Mouse (Mus musculus): Measurements from ENCODE around the gene Lctl. TPM values are rescaled to one million over a fixed set of nuclear protein-coding genes. Genes with fewer than 3 reads are reported as not detected.

Gene Lctl
- polyA plus RNA-seq, 1 experiment from 2014 or later = not detected

DNA sequence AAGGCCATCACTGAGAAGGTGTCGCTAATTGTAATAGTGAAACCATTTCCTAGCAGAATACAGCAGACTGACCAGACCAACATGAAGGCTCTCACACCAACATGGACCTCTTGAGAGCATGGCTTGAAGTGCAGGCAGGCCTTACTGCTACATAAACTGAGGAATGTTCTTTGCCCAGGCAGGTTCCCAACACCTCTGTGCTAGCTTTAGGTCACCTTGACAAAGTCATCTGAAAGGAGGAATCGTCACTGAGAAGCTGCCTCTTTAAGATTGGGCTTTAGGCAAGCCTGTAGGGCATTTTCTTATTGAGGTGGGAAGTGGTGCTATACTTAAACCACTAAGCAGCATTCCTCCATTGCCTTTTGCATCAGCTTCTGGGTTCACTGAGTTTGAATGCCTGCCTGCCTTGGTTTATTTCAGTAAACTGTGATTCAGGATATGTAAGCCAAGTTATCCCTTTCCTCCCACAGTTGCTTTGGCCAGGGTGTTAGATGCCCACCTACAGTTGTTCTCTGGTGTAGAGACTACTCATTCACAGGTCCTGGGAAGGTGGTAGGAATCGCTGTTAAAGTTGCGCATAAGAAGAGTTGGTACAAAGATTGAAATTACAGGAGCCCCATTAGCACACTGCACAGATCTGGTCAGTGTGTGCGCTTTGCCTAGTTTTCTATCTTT, 67.4 kb downstream of the Lctl start:
- Histone ChIP-seq H3K27ac (ENCODE audit: low read depth, low read length) (no peak overlapping the region), H3K9me3 (ENCODE audit: control insufficient read depth, low read length) (no peaks in the 10 kb centered on the region), H3K27me3 (ENCODE audit: control insufficient read depth, insufficient read depth, low read length) (no peaks in the 10 kb centered on the region), H3K9ac (ENCODE audit: low read length) (no peak overlapping the region), H3K4me3 (ENCODE audit: low read depth, low read length) (no peak overlapping the region), H3K4me2 (no peak overlapping the region), H3K36me3 (ENCODE audit: control insufficient read depth, insufficient read depth, low read length) (peaks cover 7% of the 10 kb centered on the region), H3K4me1 (ENCODE audit: control insufficient read depth, insufficient read depth, low read length) (peaks cover 6% of the 10 kb centered on the region)
- DNase-seq (ENCODE audit: low spot score, missing footprints) (no peak), ATAC-seq (ENCODE audit: low FRiP score) (no peak)
- WGBS = 94% methylated on average over 5 of the region's 5 CpGs

Other genes starting within 250 kb of the Lctl start
- gene Smad6, start 95.1 kb upstream of the Lctl start, polyA plus RNA-seq (2014; fragmentation: Nextera tagmentation; extraction: Ambion mirVana) = 3.9 and 4.0 TPM in 2 replicates
- 30.5 and 32.8 TPM in 2 replicates for gene Zwilch, start 56.0 kb downstream of the Lctl start, polyA plus RNA-seq (2014; fragmentation: Nextera tagmentation; extraction: Ambion mirVana)
- gene Rpl4, start 56.2 kb downstream of the Lctl start, polyA plus RNA-seq (2014; fragmentation: Nextera tagmentation; extraction: Ambion mirVana) = 1,103 and 1,131 TPM in 2 replicates
- 37.3 and 37.4 TPM in 2 replicates for gene Snapc5, start 62.1 kb downstream of the Lctl start, polyA plus RNA-seq (2014; fragmentation: Nextera tagmentation; extraction: Ambion mirVana)
- 1.8 and 2.6 TPM in 2 replicates for gene Uchl4, start 118.1 kb downstream of the Lctl start, polyA plus RNA-seq (2014; fragmentation: Nextera tagmentation; extraction: Ambion mirVana)
- 78.2 and 78.8 TPM in 2 replicates for gene Map2k1, start 136.5 kb downstream of the Lctl start, polyA plus RNA-seq (2014; fragmentation: Nextera tagmentation; extraction: Ambion mirVana)
- 286 TPM in 2 replicates for gene Tipin, start 164.4 kb downstream of the Lctl start, polyA plus RNA-seq (2014; fragmentation: Nextera tagmentation; extraction: Ambion mirVana)
- gene Dis3l, start 224.1 kb downstream of the Lctl start, polyA plus RNA-seq (2014; fragmentation: Nextera tagmentation; extraction: Ambion mirVana) = 26.5 and 27.1 TPM in 2 replicates

Measured in midbrain, embryonic 11.5 days (tissue).